Mouse (Mus musculus): ENCODE results near the gene 4833427G06Rik.

4833427G06Rik gene

DNA sequence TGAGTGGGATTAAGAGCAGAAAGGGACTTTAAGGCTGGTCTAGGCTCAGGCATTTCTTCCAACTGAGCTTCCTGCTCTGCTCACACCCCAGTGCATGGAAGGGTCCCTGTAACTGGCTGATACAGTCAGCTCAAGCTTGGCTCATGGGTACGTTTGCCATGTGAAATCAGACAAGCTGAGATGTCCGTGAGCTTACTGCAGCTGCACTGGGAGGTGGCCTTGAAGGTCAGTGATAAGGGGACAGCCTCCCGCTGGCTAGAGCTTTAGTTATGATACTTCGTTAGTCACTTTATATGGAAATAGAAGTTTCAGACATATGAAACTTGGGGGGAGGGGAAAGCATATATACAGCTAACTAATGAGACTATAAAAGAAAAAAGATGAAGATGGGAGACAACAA is 31.1 kb downstream of the 4833427G06Rik start:
- no peak for DNase-seq (ENCODE audit: low read depth in 1 of 2, low spot score in 2 of 2)

DNA sequence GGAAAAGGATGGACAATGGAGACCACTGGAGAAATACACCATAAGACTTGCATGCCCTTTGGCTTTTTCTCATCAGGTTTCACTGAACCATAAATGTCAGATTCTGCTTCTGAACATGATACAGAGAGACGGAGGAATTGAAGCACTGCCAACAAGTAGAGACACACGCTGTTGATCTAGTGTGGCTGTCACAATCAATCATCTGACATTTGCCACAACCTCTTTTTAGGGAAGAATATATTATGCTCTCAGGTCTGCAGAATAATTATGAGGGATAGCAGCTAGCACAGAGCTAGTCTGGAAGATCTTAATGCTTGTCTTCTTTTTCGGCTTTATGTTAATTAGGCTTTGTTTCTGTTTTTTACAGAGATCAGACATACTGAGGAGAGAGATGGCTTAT is 33.7 kb downstream of the 4833427G06Rik start:
- DNase-seq (ENCODE audit: low read depth in 1 of 2, low spot score in 2 of 2), result no peak

DNA sequence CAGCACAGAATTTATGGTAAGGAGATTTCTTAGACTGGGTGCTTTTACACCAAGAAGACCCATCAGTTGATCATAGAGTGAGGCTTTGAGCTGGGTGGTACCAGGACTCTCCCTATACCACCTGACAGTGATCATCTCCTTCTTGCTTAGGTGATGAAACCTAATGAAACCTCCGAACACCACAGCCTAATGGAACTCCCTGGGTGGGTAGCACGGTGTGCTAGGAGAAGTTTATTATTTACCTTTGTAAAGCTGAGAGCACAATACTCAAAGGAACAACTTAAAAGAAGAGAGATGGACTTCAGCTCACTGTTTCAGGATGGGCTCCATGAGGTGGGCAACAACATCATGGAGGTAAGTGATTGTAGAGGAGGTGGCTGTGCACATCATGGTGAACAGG is 41.3 kb downstream of the 4833427G06Rik start, which contains the start of gene Btg4:
TSS of gene Btg4 (plus strand) at position 301 of the 400 bp plus-strand sequence.
- DNase-seq (ENCODE audit: low read depth in 1 of 2, low spot score in 2 of 2), result no peak

DNA sequence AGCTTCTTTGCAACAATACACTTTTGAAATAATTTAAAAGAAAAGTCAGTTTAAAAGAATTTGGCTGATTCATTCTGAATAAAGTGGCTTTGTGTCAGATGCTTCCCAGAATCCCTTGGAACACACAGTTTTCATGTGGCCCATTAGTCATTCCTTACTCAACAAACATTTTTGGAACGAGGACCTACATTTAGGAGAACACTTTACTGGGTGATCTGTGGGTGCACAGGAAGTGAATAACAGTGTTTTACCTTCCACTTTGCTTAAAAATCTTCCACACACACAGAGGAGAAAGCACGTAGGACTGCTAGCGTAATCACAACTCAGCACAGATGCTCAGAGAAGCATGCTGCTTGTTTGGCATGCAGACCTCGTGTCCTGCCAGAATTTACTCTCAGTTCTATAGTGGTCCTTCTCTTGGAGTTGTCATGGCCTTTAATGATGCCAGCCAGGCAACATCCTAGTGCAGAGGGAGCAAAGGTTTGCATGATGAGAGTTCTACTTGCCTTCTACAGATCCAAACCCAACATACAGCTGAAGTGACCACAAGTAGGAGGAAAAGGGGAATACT is 42.8 kb downstream of the 4833427G06Rik start:
- no peak for DNase-seq (ENCODE audit: low read depth in 1 of 2, low spot score in 2 of 2)

DNA sequence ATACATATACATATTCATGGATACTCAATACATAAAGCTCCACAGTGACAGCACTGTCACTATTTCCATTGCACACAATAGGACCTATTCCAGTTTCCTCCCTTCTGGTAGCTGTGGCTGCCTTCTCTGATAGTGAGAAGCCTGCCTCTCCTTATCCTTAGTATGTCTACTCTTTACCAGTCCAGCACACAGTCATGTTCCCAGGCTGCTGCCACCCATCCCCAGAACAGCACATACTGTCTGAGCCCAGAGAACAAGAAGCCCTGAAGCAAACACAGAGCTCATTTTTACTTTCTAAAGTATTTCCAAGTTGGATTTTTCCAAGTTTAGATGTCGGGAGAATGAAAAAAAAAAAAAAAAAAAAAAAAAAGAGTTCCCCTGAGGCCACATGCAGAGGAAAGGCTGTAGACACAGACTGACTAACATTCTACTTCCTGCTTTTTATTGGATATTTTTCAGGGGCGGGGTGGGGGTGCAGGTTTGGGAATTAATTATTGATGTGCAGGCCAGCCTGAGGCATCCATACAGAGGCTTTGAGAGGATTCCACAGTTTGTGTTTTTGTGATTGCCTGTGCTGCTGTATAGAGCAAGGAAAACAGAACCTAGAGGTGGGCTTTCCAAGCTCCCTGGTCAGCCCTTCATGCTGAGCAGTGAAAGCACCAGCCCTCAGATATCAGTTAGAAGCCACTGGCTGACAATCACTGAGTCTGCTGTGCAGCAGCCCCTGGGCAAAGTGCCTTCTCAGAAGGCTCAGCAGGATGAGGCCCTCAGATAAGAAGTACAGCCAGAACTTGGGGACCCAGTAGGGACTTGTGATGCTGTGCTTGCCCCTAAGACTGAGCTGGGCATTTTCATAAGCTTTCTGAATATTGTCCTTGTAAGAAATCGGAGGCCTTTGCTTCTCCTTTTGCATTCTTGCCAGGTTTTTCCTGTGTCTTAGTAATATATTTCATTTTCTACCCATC is 45.2 kb downstream of the 4833427G06Rik start:
- no peak for DNase-seq (ENCODE audit: low read depth in 1 of 2, low spot score in 2 of 2)

DNA sequence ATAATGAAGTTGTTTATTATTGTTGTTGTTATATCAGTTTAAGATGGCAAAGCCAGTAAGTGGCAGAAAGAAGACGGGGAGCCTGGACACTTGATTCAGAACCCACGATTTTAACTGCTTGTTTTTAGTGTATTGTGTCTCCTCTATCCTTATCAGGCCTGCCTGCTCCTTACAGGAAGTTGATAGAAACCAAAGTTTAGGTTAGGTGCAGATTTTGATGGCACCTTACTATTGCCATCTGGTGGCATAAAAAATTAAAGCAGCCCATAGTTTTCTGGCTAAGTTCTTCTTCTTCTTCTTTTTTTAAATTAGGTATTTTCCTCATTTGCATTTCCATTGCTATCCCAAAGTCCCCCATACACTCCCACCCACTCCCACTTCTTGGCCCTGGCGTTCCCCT is 49.7 kb downstream of the 4833427G06Rik start:
- DNase-seq (ENCODE audit: low read depth in 1 of 2, low spot score in 2 of 2), result no peak

DNA sequence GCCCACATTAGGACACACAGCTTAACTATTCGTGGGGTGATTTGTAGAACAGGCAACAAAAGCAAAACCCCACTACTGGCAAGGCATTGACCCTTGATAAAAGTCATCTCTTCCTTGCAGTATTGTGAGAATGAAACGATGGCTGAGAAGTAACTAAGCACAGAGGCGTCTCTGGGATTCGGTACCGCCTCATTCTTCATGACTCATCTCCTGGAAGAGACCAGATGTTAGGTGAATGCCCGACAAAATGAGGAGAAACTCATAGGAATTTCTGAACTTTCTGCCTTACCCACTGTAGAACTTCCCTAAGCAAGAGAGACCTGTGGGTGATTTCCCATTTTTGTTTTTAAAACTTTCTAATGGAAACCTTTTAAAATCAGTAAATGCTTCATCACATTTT is 59.7 kb downstream of the 4833427G06Rik start:
- no peak for DNase-seq (ENCODE audit: low read depth in 1 of 2, low spot score in 2 of 2)

DNA sequence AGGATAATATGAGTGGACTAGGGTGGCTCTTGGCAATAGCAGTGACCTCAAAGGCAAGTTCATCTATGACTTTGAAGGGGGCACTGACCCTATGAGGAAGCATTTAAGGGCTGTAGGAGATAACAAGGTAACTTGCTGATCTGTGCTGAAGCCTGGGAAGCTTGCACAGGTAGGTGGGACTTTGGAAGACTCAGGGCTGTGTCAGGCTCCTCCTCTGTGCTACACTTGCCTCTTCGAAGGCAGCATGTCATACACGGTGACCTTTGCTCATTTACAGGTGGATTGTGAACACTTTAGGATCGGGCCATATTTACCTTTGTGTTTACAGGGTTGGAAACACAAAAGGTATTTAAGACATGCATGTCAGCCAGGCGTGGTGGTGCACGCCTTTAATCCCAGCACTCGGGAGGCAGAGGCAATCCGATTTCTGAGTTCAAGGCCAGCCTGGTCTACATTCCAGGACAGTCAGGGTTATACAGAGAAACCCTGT is 60.3 kb downstream of the 4833427G06Rik start:
- DNase-seq (ENCODE audit: low read depth in 1 of 2, low spot score in 2 of 2), result no peak

DNA sequence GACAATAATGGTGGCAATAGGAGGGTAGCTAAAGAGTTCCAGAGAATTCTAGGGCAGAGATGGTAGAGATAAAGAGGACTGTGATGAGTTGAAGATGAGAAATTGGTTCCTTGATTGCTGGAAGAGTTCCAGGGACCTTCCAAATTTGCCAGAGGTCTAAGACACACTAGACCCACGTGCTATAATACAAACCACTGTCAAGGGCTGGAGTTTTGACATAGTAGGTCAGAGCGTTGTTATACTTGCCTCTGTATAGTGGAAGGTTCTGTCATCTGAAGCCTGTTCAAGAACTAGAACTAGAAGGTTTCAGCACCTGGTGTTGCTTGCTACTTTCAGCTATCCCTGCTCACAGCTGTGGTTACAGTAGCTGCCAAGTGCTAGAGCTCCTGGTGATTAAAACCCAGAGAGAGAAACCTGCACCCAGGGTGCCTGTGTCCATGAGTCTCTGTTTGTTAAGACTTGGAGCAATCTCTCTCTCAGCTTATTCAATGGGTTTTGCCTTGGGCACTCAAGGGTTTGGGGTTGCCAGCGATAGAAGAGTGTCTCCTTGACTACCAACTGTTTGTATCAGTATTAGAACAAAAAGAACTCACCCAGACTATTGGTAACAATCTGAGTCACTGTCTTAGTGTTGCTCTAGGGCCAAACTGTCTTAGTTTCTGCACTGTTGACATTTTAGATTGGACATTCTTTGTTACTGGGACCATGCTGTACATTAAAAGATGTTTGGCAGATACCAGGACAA is 68.9 kb downstream of the 4833427G06Rik start:
- DNase-seq (ENCODE audit: low read depth in 1 of 2, low spot score in 2 of 2), result no peak

DNA sequence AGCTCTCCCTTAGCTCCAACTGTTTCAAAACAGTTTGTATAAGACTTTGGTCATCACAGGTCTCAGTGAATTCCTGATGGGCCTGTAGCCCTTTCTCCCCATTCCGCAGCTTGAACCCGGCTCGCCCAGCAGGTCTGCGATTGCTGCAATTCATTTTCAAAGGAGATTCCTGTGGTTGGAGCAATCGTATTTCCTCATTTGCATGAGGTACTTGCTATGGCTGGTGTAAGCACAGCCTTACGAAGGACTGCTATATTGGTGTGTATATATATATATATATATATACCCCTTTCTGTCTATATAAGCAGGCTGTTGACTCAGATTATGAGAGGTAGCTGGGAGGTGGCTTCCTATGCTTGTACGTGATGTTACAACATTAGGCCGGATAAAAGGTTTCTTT is 69.6 kb downstream of the 4833427G06Rik start:
- no peak for DNase-seq (ENCODE audit: low read depth in 1 of 2, low spot score in 2 of 2)

DNA sequence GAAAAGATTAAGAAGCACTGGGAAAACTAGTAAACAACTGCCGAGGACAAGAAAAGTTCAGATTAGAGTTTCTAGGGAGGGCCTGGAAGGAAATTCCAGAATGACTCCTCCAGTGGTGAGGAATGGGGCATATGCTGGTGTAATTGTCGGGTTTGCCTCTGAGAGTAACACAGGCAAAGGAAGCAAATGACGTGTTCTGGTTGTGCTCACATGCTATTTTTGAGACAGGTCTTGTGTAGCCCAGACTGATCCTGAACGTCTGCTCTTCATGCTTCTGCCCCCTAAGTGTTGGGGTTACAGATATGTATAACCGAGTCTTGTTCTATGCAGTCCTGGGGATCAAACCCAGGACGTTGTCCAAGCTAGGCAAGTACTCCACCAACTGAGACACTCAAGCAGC is 70.3 kb downstream of the 4833427G06Rik start:
- DNase-seq (ENCODE audit: low read depth in 1 of 2, low spot score in 2 of 2), result no peak
